Mouse (Mus musculus): ENCODE data around the gene Chad. TPM values are rescaled to one million over a fixed set of nuclear protein-coding genes. Genes with fewer than 3 reads are reported as not detected.

Chad gene
- total and polyA plus RNA-seq, 3 experiments, result 0.08 to 0.11 TPM; not detected in 1

DNA sequence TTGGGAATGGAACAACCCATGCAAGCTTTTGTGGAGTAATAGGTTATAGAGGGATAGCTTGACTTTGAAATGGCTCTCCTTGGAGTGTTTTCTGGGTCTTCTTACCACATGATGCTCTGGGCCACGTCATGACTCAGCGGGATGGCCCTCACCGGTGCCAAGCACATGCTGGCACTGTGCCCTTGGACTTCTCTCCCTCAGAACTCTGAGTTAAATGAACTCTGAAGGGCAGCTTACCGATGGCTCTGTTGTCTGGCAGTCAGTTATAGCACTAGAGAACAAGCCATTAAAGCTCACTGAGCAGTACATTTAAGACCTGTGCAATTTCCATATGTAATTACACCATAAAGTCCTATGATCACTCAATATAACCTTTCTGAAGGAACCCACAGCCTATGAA is 32.5 kb downstream of the Chad start:
- H3K79me2 ChIP-seq (ENCODE audit: control insufficient read depth, insufficient read depth, low read length, poor library complexity), result no peaks in the 10 kb centered on the region; the same call in 1 of the 2 replicates
- H3K9me3 ChIP-seq (replicated peaks; ENCODE audit: insufficient read depth, low read length), result no peaks in the 10 kb centered on the region
- H3K36me3 ChIP-seq (ENCODE audit: control insufficient read depth in 1 of 2, insufficient read depth in 2 of 2, low read length in 2 of 2), result peaks cover 0 to 9% of the 10 kb centered on the region in 2 experiments; a peak in 2 of 4 replicates
- no peak for DNase-seq (ENCODE audit: low read depth, low spot score)
- TF ChIP-seq UBTF (IDR thresholded peaks at IDR 0.05; ENCODE audit: borderline replicate concordance, insufficient read depth, low read depth, low read length) (no peak), ETS1 (IDR thresholded peaks at IDR 0.05; ENCODE audit: low read depth, low read length) (no peak), CTCF (IDR thresholded peaks at IDR 0.05 in 2 of 3, conservative IDR thresholded peaks at IDR 0.05 in 1 of 3; ENCODE audit: control insufficient read depth in 1 of 3, insufficient read depth in 1 of 3, low read depth in 2 of 3, low read length in 3 of 3, poor library complexity in 1 of 3, severe bottlenecking in 1 of 3) (no peak)
- H3K9ac ChIP-seq (ENCODE audit: control insufficient read depth, low read depth, low read length, poor library complexity, severe bottlenecking), result no peak overlapping the region
- H3K4me3 ChIP-seq (ENCODE audit: control insufficient read depth in 1 of 2, insufficient read depth in 1 of 2, low read depth in 2 of 2, low read length in 2 of 2), result no peak overlapping the region
- H3K4me1 ChIP-seq (ENCODE audit: control insufficient read depth in 1 of 2, insufficient read depth in 2 of 2, low read length in 2 of 2), result peaks cover 3 to 17% of the 10 kb centered on the region in 2 experiments; a peak in 3 of 4 replicates
- no peak overlapping the region for H3K27ac ChIP-seq (ENCODE audit: control insufficient read depth, low read depth, low read length)
- no peaks in the 10 kb centered on the region for H3K27me3 ChIP-seq (ENCODE audit: control insufficient read depth in 1 of 2, insufficient read depth in 2 of 2, low read length in 2 of 2)

DNA sequence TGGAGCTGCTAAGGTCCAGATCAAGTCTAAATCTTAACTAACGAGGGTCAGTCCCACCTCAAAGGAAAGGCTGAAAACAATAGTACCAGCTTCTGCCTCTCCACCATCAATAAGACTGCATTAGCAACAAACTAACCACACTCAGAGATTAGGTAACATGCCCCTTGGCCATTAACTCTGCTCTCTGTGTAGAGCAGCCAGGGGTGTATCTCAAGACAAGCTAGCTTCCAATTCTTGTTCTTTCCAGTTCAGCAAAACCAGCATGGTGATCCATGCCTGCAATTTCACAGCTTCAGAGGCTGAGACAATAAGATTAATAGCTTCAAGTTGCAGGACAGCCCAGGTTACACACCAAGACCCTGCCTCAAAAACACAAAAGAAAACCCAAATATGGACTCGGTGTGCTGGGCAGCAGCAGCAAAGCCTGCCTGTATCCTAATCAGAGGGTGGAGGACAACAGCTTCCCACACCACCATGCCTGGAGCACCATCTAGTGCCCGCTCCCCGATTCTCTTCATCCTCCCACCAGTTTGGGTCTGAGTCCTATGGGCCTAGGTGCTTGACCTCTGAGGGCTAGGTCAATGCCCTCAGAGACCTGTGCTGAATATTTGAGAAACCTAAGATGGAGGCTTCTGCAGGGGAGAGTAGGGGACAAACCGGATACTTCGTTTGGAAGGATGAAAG is 33.7 kb downstream of the Chad start:
- Histone ChIP-seq H3K9ac (ENCODE audit: control insufficient read depth, low read depth, low read length, poor library complexity, severe bottlenecking) (no peak overlapping the region), H3K27ac (ENCODE audit: control insufficient read depth, low read depth, low read length) (no peak overlapping the region), H3K79me2 (ENCODE audit: control insufficient read depth, insufficient read depth, low read length, poor library complexity) (no peaks in the 10 kb centered on the region; the same call in 1 of the 2 replicates), H3K4me1 (ENCODE audit: control insufficient read depth in 1 of 2, insufficient read depth in 2 of 2, low read length in 2 of 2) (peaks cover 3 to 19% of the 10 kb centered on the region in 2 experiments; a peak in 3 of 4 replicates), H3K9me3 (replicated peaks; ENCODE audit: insufficient read depth, low read length) (no peaks in the 10 kb centered on the region), H3K27me3 (ENCODE audit: control insufficient read depth in 1 of 2, insufficient read depth in 2 of 2, low read length in 2 of 2) (no peaks in the 10 kb centered on the region), H3K4me3 (ENCODE audit: control insufficient read depth in 1 of 2, insufficient read depth in 1 of 2, low read depth in 2 of 2, low read length in 2 of 2) (no peak overlapping the region), H3K36me3 (ENCODE audit: control insufficient read depth in 1 of 2, insufficient read depth in 2 of 2, low read length in 2 of 2) (peaks cover 0 to 9% of the 10 kb centered on the region in 2 experiments; a peak in 2 of 4 replicates)
- DNase-seq (ENCODE audit: low read depth, low spot score), result no peak
- TF ChIP-seq MAX (IDR thresholded peaks at IDR 0.05; ENCODE audit: low read length), result no peak
- TF ChIP-seq SMC3 (IDR thresholded peaks at IDR 0.05; ENCODE audit: low read depth, low read length), result no peak
- no peak for TF ChIP-seq USF1 (IDR thresholded peaks at IDR 0.05; ENCODE audit: low read depth, low read length)
- TF ChIP-seq EP300 (IDR thresholded peaks at IDR 0.05; ENCODE audit: low read depth in 1 of 2, low read length in 2 of 2), result no peak
- TF ChIP-seq HCFC1 (IDR thresholded peaks at IDR 0.05; ENCODE audit: low read depth, low read length), result no peak
- TF ChIP-seq KAT2A (conservative IDR thresholded peaks at IDR 0.05; ENCODE audit: low read depth, low read length), result no peak
- TF ChIP-seq JUND (IDR thresholded peaks at IDR 0.05; ENCODE audit: low read depth, low read length), result no peak
- TF ChIP-seq MYC (IDR thresholded peaks at IDR 0.05; ENCODE audit: low read depth, low read length), result no peak
- no peak for TF ChIP-seq TAL1 (IDR thresholded peaks at IDR 0.05; ENCODE audit: low read length)
- TF ChIP-seq ZC3H11A (IDR thresholded peaks at IDR 0.05; ENCODE audit: low read depth, low read length), result no peak

GRCm38 (mm10) chr11:94600447-94600846 is 35.6 kb downstream of the Chad start:
- H3K27ac ChIP-seq (ENCODE audit: control insufficient read depth, low read depth, low read length), result no peak overlapping the region
- no peaks in the 10 kb centered on the region for H3K9me3 ChIP-seq (replicated peaks; ENCODE audit: insufficient read depth, low read length)
- peaks cover 0 to 9% of the 10 kb centered on the region in 2 experiments; a peak in 2 of 4 replicates for H3K36me3 ChIP-seq (ENCODE audit: control insufficient read depth in 1 of 2, insufficient read depth in 2 of 2, low read length in 2 of 2)
- H3K79me2 ChIP-seq (ENCODE audit: control insufficient read depth, insufficient read depth, low read length, poor library complexity), result no peaks in the 10 kb centered on the region; the same call in 1 of the 2 replicates
- no peaks in the 10 kb centered on the region for H3K27me3 ChIP-seq (ENCODE audit: control insufficient read depth in 1 of 2, insufficient read depth in 2 of 2, low read length in 2 of 2)
- H3K4me3 ChIP-seq (ENCODE audit: control insufficient read depth in 1 of 2, insufficient read depth in 1 of 2, low read depth in 2 of 2, low read length in 2 of 2), result no peak overlapping the region
- H3K4me1 ChIP-seq (ENCODE audit: control insufficient read depth in 1 of 2, insufficient read depth in 2 of 2, low read length in 2 of 2), result peaks cover 3 to 19% of the 10 kb centered on the region in 2 experiments; a peak in 3 of 4 replicates
- no peak overlapping the region for H3K9ac ChIP-seq (ENCODE audit: control insufficient read depth, low read depth, low read length, poor library complexity, severe bottlenecking)
- no peak for DNase-seq (ENCODE audit: low read depth, low spot score)
- TF ChIP-seq POLR2AphosphoS2 (IDR thresholded peaks at IDR 0.05; ENCODE audit: low read length) (no peak), ZMIZ1 (IDR thresholded peaks at IDR 0.05; ENCODE audit: low read depth, low read length) (no peak), CHD1 (IDR thresholded peaks at IDR 0.05; ENCODE audit: low read depth, low read length) (no peak), USF2 (IDR thresholded peaks at IDR 0.05; ENCODE audit: borderline replicate concordance in 1 of 2, insufficient read depth in 1 of 2, low read depth in 1 of 2, low read length in 2 of 2) (no peak), GABPA (IDR thresholded peaks at IDR 0.05; ENCODE audit: low read depth, low read length) (no peak), POLR2AphosphoS5 (IDR thresholded peaks at IDR 0.05; ENCODE audit: borderline replicate concordance, low read depth, low read length) (no peak), MXI1 (IDR thresholded peaks at IDR 0.05; ENCODE audit: low read depth, low read length) (no peak), SMC3 (IDR thresholded peaks at IDR 0.05; ENCODE audit: low read depth, low read length) (no peak), TCF12 (IDR thresholded peaks at IDR 0.05; ENCODE audit: low read depth, low read length) (no peak), TBP (IDR thresholded peaks at IDR 0.05; ENCODE audit: low read depth, low read length) (no peak), ZNF384 (IDR thresholded peaks at IDR 0.05; ENCODE audit: low read depth, low read length) (no peak), RAD21 (IDR thresholded peaks at IDR 0.05; ENCODE audit: low read depth, low read length) (no peak), RCOR1 (IDR thresholded peaks at IDR 0.05; ENCODE audit: low read depth, low read length) (no peak), E2F4 (IDR thresholded peaks at IDR 0.05; ENCODE audit: borderline replicate concordance, low read depth, low read length) (no peak)

All from MEL (cell line).